Mouse (Mus musculus) liver, embryonic 14.5 days (tissue): ENCODE results near the gene Scyl2. TPM values are rescaled to one million over a fixed set of nuclear protein-coding genes. Genes with fewer than 3 reads are reported as not detected.

Source experiments
- ATAC-seq: fragments of 200-750 bp; cut with Nextera tagmentation; 2 replicates; pipeline ENCODE4 v1.8.0; 2017; ENCODE audit warnings: moderate number of reproducible peaks, mild to moderate bottlenecking, moderate library complexity; ENCODE audit not compliant: insufficient read depth
- DNase-seq, 3 experiments: peaks; one replicate each; pipeline ENCODE4 v3.0.0-alpha.2; 2012 to 2013; ENCODE audit warnings: low read depth in 3 of 3, low spot score in 3 of 3
- H3K27ac ChIP-seq: fragments of 300-500 bp; sonication (generic); 2 replicates; pipeline ENCODE4 v1.5.1; 2014; ENCODE audit warnings: moderate library complexity, mild to moderate bottlenecking, control low read depth, inconsistent platforms
- H3K27me3 ChIP-seq: fragments of 300-500 bp; sonication (generic); 2 replicates; pipeline ENCODE4 v1.6.1; 2014; ENCODE audit warnings: mild to moderate bottlenecking, low read length, moderate library complexity; ENCODE audit not compliant: control insufficient read depth, insufficient read depth
- H3K36me3 ChIP-seq: fragments of 300-500 bp; sonication (generic); replicated peaks from 2 replicates; pipeline ENCODE4 v1.6.1; 2014; ENCODE audit warnings: low read depth; ENCODE audit not compliant: control insufficient read depth, insufficient read depth
- H3K4me1 ChIP-seq, 2 experiments: fragments of 200-500 bp in 1 of 2; fragments of 300-500 bp in 1 of 2; sonication (generic) in 1 of 2; replicated peaks; 2 replicates each; pipeline ENCODE4 v1.6.1; 2012 to 2014; ENCODE audit warnings: antibody characterized with exemption in 1 of 2, inconsistent platforms in 1 of 2, low read length in 1 of 2; ENCODE audit not compliant: control insufficient read depth in 2 of 2, insufficient read depth in 2 of 2
- H3K4me2 ChIP-seq: fragments of 300-500 bp; sonication (generic); 2 replicates; pipeline ENCODE4 v1.6.1; 2014; ENCODE audit warnings: low read depth, mild to moderate bottlenecking, control low read depth, moderate library complexity
- H3K4me3 ChIP-seq, 2 experiments: fragments of 200-500 bp in 1 of 2; fragments of 300-500 bp in 1 of 2; sonication (generic) in 1 of 2; 2 replicates each; pipeline ENCODE4 v1.5.1; 2012 to 2014; ENCODE audit warnings: low read depth in 2 of 2, low read length in 2 of 2, mild to moderate bottlenecking in 2 of 2, control low read depth in 1 of 2, inconsistent platforms in 1 of 2, moderate library complexity in 1 of 2; ENCODE audit not compliant: insufficient read depth in 1 of 2
- H3K9ac ChIP-seq: fragments of 300-500 bp; sonication (generic); replicated peaks from 2 replicates; pipeline ENCODE4 v1.6.1; 2014; ENCODE audit warnings: mild to moderate bottlenecking, control low read depth, moderate library complexity
- H3K9me3 ChIP-seq: fragments of 300-500 bp; sonication (generic); 2 replicates; pipeline ENCODE4 v1.6.1; 2016; ENCODE audit warnings: low read length, mixed read lengths; ENCODE audit not compliant: control insufficient read depth
- CTCF ChIP-seq: IDR thresholded peaks from 2 replicates; pipeline ENCODE4 v1.5.1; 2016; ENCODE audit warnings: antibody characterized with exemption, low read depth, control low read depth
- EP300 ChIP-seq: IDR thresholded peaks from 2 replicates; pipeline ENCODE4 v1.6.1; 2016; ENCODE audit warnings: antibody characterized with exemption, low read depth
- WGBS: fragments of 180-500 bp; shearing (Covaris S2); extraction: QIAGEN DNeasy Blood & Tissue Kit; methylation state at CpG from one replicate; pipeline ENCODE4 v1.1.7; 2014; ENCODE audit not compliant: insufficient replicate concordance; 5-methylcytosine and 5-hydroxymethylcytosine counted together
- polyA plus RNA-seq, 2 experiments: library from polyadenylated mRNA; depleted of rRNA in 1 of 2; stranded (reverse) in 1 of 2; unstranded in 1 of 2; fragments of >200 nt; fragmentation: Nextera tagmentation in 1 of 2; extraction: Ambion mirVana in 1 of 2; gene quantifications; 2 replicates each; pipeline versions ENCODE4 v1.2.1 to v1.2.3; 2012 to 2014

The Scyl2 gene
- polyA plus RNA-seq, 2 experiments: 6.8 to 10.2 TPM

DNA sequence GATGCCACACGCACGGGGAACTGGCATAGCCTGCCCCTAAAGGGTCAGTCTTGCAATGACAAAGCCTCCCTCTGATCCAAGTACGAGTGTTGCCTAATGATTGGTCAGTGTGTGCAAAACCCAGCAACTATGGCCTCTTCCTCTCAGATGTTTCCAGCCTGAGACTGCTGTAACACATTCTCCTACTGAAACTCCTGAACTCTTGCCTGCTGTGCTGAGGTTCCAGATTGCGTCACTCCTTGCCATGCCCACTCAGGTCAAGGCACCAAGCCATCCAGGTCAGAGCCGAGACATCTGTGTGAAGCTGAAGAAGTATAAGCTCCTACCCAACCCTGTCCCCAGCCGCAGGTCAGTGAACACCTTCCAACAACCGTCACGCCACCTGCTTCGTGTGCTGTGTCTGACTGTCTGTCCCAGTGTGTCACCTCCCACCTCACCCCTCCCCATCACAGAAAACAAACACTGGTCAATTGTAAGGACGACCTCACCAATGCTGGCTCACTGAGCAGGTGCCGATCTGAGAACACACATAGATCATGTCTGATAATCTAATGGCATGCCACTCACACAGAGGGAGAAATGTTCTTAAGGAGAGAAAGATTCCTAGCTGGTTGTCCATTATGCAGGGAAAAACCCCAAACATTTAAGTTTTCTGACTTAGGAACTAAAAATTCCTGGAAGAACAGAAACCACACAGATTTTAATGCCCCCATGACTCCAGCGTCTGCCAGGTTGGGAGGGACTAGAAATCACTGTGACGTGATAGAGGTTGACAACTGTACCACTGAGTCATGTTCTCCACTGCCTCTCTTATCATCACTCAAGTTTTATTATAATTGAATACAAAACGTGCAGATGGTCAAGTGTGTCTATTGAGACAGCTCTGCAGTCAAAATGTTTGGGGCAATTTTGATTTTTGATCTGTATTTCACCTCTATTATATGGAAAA is 36.4 kb upstream of the Scyl2 start:
- no peak overlapping the region for H3K9ac ChIP-seq
- no peak for DNase-seq
- no peak for TF ChIP-seq CTCF
- TF ChIP-seq EP300: no peak
- H3K27me3 ChIP-seq: no peaks in the 10 kb centered on the region
- H3K36me3 ChIP-seq: peaks cover 3% of the 10 kb centered on the region
- no peak for ATAC-seq
- 73% methylated on average over 14 of the region's 14 CpGs for WGBS
- H3K4me1 ChIP-seq: no peaks in the 10 kb centered on the region
- H3K4me2 ChIP-seq: no peak overlapping the region
- no peak overlapping the region for H3K27ac ChIP-seq
- no peak overlapping the region for H3K4me3 ChIP-seq
- H3K9me3 ChIP-seq: no peaks in the 10 kb centered on the region

DNA sequence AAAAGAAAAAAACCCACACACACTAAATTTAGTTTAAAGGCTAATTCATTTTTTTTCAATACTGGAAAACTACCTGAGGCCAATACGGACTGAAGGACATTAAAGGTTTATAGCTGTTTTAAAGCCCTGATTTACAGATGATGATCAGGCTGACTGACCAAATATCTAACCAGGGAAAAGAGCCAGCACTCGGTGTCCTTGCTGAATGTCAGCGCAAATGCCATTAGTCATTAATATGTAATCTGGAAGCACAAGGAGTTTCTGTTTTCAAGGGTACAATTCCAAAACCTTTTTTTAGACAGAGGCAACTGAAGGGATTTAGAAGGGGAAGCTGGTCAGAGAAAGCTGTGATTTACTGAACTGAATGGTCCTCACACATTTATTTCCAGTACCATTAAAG is 34.7 kb upstream of the Scyl2 start:
- Histone ChIP-seq H3K27ac (no peak overlapping the region), H3K9ac (no peak overlapping the region), H3K4me1 (no peaks in the 10 kb centered on the region), H3K36me3 (peaks cover 3% of the 10 kb centered on the region; the same call in 1 of the 2 replicates), H3K4me3 (no peak overlapping the region), H3K9me3 (no peaks in the 10 kb centered on the region), H3K4me2 (no peak overlapping the region), H3K27me3 (no peaks in the 10 kb centered on the region)
- ATAC-seq (no peak), DNase-seq (no peak)
- 80% methylated on average over 3 of the region's 3 CpGs for WGBS
- TF ChIP-seq CTCF (no peak), EP300 (no peak)

DNA sequence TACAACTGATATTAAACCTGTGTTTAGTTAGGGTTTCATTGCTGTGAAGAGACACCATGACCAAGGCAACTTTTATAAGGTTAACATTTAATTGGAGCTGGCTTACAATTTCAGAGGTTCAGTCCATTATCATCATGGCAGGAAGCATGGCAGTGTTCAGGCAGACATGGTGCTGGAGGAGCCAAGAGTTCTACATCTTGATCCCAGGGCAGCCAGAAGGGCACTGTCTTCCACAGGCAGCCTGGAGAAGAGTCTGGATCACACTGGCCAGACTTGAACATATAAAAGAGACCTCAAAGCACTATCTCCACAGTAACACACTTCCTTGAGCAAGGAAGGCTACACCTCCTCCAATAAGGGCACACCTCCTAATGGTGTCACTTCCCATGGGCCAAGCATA is 34.2 kb upstream of the Scyl2 start:
- peaks cover 3% of the 10 kb centered on the region for H3K36me3 ChIP-seq
- H3K27ac ChIP-seq: no peak overlapping the region
- H3K27me3 ChIP-seq: no peaks in the 10 kb centered on the region
- no peak overlapping the region for H3K4me2 ChIP-seq
- no peaks in the 10 kb centered on the region for H3K4me1 ChIP-seq
- H3K9ac ChIP-seq: no peak overlapping the region
- no peak for ATAC-seq
- H3K4me3 ChIP-seq: no peak overlapping the region
- no peak for TF ChIP-seq EP300
- TF ChIP-seq CTCF: no peak
- DNase-seq: no peak
- no peaks in the 10 kb centered on the region for H3K9me3 ChIP-seq

DNA sequence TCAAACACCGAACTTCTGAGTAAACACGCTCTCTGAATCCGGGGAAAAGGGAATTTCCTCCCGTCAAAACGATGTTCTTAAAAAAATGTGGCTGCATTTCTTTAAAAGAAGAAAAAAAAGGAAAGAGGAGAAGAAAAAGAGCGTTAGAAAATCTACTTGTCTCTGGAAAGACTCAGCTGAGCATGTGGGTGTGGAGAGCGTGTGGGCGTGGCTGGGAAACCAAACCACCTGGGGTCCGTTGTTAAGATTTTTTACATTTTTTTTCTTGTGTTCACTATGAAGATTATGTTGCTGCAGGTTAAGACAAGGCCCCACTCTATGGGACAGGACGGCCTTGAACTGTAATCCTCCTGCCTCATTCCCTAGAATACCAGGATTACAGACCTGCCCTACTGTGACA is 28.8 kb upstream of the Scyl2 start:
- no peak overlapping the region for H3K4me3 ChIP-seq
- H3K4me2 ChIP-seq: no peak overlapping the region
- no peak overlapping the region for H3K27ac ChIP-seq
- H3K36me3 ChIP-seq: peaks cover 9% of the 10 kb centered on the region
- TF ChIP-seq CTCF (no peak), EP300 (no peak)
- no peak for ATAC-seq
- H3K9ac ChIP-seq: no peak overlapping the region
- no peaks in the 10 kb centered on the region for H3K4me1 ChIP-seq
- no peaks in the 10 kb centered on the region for H3K27me3 ChIP-seq
- no peak for DNase-seq
- no peaks in the 10 kb centered on the region for H3K9me3 ChIP-seq
- WGBS: 75% methylated on average over 10 of the region's 10 CpGs

DNA sequence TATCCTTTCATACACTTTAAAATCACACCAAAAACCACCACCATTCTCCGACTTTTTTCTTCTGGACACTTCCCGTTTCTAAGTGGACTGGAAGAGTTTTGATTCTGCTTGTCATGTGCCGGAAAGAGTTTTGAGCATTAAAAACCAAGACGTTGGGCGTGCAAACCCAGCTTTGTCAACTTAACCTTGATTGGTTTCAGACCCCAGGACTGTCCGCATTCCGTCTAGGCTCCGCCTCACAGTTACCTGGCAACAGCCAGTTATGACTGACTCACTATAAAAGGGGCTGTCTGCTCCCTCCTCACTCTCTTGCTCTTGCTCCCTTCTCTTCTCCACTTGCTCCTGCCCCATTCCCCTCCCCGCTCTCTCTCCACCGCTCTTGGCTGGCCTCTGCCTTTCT is 22.6 kb upstream of the Scyl2 start:
- DNase-seq: no peak
- ATAC-seq: no peak
- WGBS: 31% methylated on average over 10 of the region's 10 CpGs

More for the DNA sequence above, 22.6 kb upstream of the Scyl2 start:
- Histone ChIP-seq H3K9me3 (no peaks in the 10 kb centered on the region), H3K4me1 (no peaks in the 10 kb centered on the region), H3K9ac (no peak overlapping the region), H3K4me3 (no peak overlapping the region), H3K4me2 (no peak overlapping the region), H3K36me3 (peaks cover 9% of the 10 kb centered on the region; the same call in 1 of the 2 replicates), H3K27me3 (no peaks in the 10 kb centered on the region), H3K27ac (no peak overlapping the region)
- TF ChIP-seq EP300 (no peak), CTCF (no peak)
